Mouse (Mus musculus): ENCODE measurements at regions not wholly inside any gene's neighbourhood (a gene's known extent, or its start where the extent isn't known, plus 50 kb on each side); places are given as distances from the start of the nearest gene placed in this dataset.

DNA sequence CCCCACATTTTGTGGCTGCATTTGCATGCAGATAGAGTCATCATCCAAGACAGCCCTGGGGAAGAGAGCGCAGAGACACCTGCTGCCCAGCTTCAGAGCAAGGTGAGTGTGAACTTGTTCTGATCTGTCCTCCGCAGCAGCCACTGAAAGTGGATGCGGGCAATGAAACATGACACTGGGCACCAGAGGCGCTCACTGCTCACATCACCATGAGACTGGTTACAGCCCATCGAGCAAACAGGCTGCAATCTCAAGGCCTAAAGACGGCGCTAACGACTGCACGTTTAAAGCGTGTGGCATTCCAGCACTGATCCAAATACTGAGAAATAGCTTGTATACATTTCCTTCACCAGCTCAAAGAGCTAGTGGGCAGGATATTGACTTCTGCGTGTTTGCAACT lies 65.8 kb downstream of the Barhl2 start:
- DNase-seq (ENCODE audit: low read depth, low spot score), result peak; percentile 4

GRCm38 (mm10) chr5:106386621-106387020 lies 71.3 kb downstream of the Barhl2 start:
- DNase-seq (ENCODE audit: low read depth, low spot score), result no peak

- DNase-seq (ENCODE audit: low read depth, low spot score), result no peak
Observed at GRCm38 (mm10) chr5:106385838-106386237, 72.1 kb downstream of the Barhl2 start.

- no peak for DNase-seq (ENCODE audit: low read depth, low spot score)
Observed at GRCm38 (mm10) chr5:106385219-106385618, 72.7 kb downstream of the Barhl2 start.

DNA sequence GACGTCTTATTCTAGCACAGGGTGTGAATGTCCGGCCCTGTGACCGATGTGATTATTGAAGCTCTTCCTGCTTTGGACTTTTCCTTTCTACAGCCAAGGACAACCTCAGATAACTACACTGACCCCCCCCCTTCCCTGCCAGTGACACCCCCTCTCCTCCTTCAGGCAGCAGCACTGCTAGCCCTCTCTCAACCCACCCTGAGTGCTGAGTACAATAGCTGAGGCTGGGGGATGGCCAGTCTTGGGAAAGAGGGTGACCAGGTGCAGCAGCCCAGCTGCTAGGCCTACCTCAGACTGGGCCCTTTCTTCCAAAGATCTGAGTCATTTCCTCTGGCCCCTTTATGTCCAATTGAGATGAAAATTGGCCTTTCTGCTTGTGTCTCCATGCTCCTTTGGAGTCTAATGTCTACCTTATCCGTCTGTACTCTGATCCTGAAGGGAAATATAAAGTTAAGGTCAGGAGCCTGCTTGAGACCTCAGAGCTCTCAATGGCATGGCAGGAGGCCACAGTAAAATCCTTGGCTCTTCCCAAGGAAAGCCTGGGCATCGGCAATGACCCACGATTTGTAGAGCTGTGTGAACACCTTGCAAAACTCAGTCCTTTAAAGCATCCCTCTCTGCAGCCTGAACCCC lies 73.7 kb downstream of the Barhl2 start:
- no peak for DNase-seq (ENCODE audit: low read depth, low spot score)

- peak; percentile 42 for DNase-seq (ENCODE audit: low read depth, low spot score)
Observed at GRCm38 (mm10) chr5:106381919-106382318, 76.0 kb downstream of the Barhl2 start.

DNA sequence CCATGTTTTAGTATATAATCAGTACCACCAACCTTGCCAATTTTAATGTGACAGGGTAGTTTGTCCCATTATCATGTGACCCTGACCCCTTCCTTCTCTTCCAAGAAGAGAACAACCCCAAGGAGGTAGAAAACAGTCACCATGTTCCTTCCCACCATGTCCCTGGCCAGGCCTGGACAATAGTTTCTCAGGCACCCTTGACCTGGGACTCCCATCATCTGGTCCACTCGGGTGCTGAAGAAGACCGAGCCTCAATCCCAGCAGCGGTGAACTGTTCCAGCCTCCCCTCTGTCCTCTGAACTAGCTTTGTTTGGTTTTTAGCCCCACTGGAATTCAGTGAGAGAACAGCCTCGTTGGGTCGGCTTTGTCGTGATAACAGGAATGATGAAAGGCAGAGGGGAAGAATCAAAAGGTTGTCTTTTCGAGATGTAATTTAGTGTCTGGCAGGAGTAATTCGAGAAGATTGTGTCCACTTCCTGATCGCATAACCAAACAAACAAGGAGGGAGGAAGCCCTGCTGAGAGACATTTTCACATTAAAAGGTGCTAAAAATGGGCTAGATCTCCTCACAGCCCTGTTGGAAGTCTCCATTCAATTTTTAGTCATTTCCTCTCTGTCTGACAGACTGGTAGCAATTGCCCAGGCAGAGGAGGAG lies 77.2 kb downstream of the Barhl2 start:
- peak; percentile 75 for DNase-seq (ENCODE audit: low read depth, low spot score)

DNA sequence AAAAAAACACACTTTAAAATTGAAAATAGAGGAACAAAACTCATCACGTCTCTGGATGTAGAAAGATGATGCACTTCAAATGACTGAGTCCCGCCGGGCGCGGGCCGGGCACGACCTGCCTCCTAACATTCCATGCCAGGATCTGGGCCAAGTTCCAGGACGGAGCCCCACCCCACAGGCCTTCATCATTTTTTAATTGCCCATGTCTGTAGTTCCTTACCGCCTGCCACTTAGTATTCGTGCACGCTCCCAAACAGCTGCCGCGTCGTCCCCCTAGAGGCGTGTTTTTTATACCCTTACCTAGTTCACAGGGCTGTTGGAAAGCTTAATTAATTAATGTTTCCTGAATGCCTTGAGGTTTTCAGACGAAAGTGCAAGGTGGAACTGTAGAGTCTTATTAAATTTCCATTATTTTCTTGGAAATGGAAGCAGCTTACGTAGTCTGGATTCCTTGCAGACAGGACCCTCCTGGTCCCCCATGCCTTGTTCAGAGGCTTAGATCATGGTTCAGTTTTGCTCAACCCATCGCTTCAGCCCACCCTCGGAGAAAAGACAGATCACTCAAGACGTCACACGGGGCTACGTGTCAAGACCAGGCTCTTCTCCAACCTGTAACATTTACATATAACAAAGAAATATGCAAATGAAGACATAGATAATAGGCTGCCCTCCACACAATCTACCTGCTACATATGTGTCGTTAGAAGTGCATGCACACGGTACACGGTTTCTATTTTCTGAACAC lies 81.0 kb downstream of the Barhl2 start:
- no peak for DNase-seq (ENCODE audit: low read depth, low spot score)

GRCm38 (mm10) chr5:106367831-106368230 lies 90.1 kb downstream of the Barhl2 start:
- peak; percentile 68 for DNase-seq (ENCODE audit: low read depth, low spot score)

DNA sequence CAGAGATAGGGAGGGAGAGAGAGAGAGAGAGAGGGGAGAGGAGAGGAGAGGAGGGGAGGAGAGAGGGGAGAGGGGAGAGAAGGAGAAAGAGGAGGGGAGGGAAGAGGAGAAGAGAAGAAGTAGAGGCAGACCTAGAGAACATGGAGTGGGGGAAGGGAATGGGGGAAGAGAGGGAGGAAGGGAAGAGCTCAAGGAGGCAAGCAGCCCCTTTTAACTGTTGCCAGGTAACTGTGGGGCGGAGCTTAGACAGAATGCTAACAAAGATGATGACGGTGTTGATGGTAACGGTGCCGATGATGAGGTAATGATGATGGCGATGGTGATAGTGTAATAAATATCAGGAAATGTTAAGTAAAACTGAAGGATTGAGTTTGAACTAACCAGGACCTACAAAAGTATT lies 90.7 kb downstream of the Barhl2 start:
- DNase-seq (ENCODE audit: low read depth, low spot score), result no peak

DNA sequence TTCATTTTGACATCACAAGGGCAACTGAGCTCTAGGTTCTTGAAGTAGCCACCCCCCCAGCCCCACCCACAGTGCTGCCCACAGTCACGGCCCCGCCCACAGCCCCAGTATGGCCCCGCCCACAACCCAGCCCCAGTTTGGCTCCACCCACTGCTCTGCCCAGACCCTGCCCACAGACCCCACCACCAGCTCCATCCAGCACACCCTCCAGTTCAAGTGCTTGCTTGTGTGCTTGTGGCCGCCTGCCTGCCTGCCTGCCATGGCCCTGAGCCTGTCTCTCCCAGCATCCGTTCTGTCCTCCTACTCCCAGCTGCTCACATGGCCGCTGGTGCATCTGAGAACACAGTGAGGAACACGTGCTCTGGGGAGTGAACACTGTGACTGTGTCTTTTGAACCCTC lies 92.0 kb downstream of the Barhl2 start:
- peak; percentile 42 for DNase-seq (ENCODE audit: low read depth, low spot score)

DNA sequence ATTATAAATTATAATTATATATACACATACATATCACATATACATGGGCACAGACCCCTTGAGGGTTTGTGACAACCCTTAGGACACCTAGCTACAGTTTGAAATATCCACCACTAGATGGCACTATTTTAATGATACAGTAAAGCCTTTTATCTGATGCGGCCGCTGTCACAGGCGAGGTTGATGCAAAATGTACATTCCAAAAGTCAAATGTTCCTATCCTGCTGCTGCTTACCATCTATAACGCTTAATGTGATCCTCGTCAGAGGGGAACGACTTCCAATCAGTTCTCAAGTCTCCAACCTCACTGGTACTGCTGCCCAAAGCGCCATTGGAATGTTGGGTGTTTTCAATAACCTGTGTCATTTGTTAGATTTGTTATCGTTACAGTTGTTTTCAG lies 92.9 kb downstream of the Barhl2 start:
- DNase-seq (ENCODE audit: low read depth, low spot score), result peak; percentile 46

GRCm38 (mm10) chr5:106351348-106351747 lies 106.6 kb downstream of the Barhl2 start:
- no peak for DNase-seq (ENCODE audit: low read depth, low spot score)

DNA sequence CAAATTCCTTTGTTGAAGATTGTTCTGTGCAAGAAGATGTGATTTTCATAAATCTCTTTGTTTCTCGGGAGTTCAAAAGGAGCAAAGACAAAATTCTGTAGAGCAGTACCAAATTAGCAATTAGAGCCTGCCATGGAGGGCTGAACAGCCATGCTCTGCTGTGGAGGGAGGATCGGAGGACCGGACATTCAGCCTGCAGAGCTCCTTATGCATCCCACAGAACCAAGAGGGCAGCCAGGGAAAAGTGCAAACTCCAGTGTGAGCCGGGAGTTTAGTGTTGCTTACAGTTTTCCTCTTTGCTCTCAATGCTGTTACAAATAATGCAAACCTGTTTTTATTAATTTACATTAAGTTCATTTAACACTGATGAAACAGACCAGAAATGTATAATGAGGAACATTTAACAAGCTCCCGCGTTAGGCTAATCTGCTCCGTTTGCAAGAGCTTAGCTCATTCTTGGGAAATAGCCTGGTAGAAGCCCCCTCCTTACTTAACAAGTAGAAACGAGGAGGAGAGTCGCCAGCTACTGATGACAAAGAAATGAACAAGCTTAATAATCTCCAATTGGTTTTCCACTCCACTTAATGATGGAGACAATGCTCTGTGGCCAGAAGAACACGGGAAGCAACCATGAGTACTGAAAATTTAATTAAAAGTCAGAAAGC lies 108.0 kb downstream of the Barhl2 start:
- DNase-seq (ENCODE audit: low read depth, low spot score), result no peak

DNA sequence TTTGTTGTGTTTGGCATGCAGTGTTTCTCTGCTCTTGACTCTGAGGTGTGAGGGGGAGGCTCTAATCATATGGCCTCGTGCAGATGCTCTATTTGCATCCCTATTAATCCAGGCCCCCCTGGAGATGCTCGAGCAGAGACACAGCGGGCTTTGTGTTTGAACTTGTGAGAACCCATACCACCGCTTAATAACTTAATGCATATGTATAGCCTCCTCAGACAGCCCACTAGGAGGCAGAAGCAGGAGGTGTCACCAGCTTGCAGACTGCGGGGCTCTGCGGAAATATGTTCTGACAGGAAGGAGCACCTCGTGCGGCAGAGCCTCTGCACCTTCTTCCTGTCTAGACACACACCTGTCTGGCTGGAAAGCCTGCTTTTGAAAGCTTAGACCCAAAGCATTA lies 113.7 kb downstream of the Barhl2 start:
- no peak for DNase-seq (ENCODE audit: low read depth, low spot score)

DNA sequence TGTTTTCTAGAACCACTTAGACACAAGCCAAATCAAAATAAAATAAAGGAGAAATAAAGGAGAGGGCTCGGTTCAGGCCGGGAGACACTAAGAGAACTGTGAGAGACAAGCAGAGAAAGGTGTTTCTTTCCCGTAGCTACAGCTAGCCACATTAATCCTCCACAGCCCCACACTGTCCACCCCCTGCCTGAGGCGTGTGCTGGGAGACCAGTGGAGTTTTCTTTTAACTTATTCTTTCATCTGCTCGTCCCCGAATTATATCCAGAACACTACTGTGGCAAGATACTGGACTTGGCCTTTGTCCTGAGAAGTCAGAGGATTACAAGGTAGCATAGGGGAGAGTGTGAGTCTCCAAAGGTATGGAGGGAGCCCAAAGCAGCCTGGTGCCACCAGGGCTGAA lies 114.4 kb downstream of the Barhl2 start:
- DNase-seq (ENCODE audit: low read depth, low spot score), result no peak

GRCm38 (mm10) chr5:106341361-106341760 lies 116.6 kb downstream of the Barhl2 start:
- DNase-seq (ENCODE audit: low read depth, low spot score), result no peak

DNA sequence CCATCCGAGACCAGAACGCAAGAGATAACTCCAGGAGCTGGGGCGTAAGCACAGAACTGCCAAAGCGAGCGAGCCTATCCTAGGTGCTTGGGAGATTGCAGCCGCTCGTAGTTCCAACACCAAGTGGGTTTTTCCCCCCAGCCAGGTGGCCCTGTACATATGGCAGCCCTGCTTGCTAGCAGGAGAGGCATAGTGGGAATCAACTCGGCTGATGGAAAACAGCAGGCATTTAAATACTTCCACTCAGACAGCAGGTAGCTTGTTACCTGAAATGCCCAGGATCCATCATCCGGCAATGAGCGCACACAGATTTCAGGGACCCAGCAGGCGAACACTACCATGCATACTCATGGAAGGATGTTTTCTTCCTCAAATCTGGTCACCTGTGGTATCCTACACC lies 122.3 kb downstream of the Barhl2 start:
- DNase-seq (ENCODE audit: low read depth, low spot score), result no peak

- no peak for DNase-seq (ENCODE audit: low read depth, low spot score)
Observed at GRCm38 (mm10) chr5:106327592-106328150, 130.3 kb downstream of the Barhl2 start.

DNA sequence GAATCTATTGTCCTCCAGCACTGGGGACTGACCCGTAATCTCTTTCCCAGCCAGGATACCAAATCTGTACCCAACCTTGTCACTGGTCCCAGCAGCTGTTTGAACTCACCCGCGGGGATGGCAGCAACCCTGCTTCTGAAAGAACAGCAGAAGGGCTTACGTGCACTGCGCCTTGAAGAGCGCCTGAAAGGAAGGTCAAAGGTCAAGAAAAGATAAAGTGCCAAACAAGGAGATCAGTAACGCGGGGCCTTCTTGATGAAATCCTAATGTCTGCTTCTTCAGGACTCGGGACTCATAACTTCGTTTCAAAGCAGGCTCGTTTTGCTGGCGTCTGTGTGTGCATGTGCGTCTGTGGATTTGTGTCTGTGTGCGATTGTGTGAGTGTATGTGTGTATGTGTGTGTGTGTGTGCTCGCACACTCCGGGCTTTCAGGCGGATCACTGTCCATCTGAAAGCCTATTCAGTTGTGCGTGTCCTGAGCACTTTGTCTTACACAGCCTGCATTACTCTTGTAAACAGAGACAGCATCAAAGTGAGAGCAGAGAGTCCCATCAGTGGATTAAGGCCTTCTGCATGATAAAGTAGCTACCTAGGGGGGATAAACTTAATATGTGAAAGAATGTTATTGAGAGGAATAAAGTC lies 135.3 kb downstream of the Barhl2 start:
- peak; percentile 43 for DNase-seq (ENCODE audit: low read depth, low spot score)

- DNase-seq (ENCODE audit: low read depth, low spot score), result no peak
Observed at GRCm38 (mm10) chr5:106321426-106321825, 136.5 kb downstream of the Barhl2 start.

- no peak for DNase-seq (ENCODE audit: low read depth, low spot score)
Observed at GRCm38 (mm10) chr5:106321023-106321422, 136.9 kb downstream of the Barhl2 start.
